Mouse (Mus musculus) forebrain, embryonic 16.5 days (tissue): ENCODE results near the gene Msl3l2. TPM values are rescaled to one million over a fixed set of nuclear protein-coding genes. Genes with fewer than 3 reads are reported as not detected.

ENCODE experiments used
- ATAC-seq: fragments of 200-750 bp; cut with Nextera tagmentation; 2 replicates; pipeline ENCODE4 v1.8.0; 2017; ENCODE audit warnings: mild to moderate bottlenecking, moderate library complexity
- H3K27ac ChIP-seq: fragments of 300-500 bp; sonication (generic); 2 replicates; pipeline ENCODE4 v1.5.1; 2014; ENCODE audit warnings: low read length, control low read depth
- H3K27me3 ChIP-seq: fragments of 300-500 bp; sonication (generic); replicated peaks from 2 replicates; pipeline ENCODE4 v1.6.1; 2014; ENCODE audit warnings: low read length; ENCODE audit not compliant: control insufficient read depth, insufficient read depth
- H3K36me3 ChIP-seq: fragments of 300-500 bp; sonication (generic); 2 replicates; pipeline ENCODE4 v1.6.1; 2014; ENCODE audit not compliant: control insufficient read depth, insufficient read depth
- H3K4me1 ChIP-seq: fragments of 300-500 bp; sonication (generic); replicated peaks from 2 replicates; pipeline ENCODE4 v1.6.1; 2014; ENCODE audit warnings: low read length; ENCODE audit not compliant: control insufficient read depth, insufficient read depth
- H3K4me2 ChIP-seq: fragments of 300-500 bp; sonication (generic); 2 replicates; pipeline ENCODE4 v1.6.1; 2014; ENCODE audit warnings: mild to moderate bottlenecking, low read length, control low read depth
- H3K4me3 ChIP-seq: fragments of 300-500 bp; sonication (generic); replicated peaks from 2 replicates; pipeline ENCODE4 v1.5.1; 2014; ENCODE audit warnings: mild to moderate bottlenecking, low read length, control low read depth
- H3K9ac ChIP-seq: fragments of 300-500 bp; sonication (generic); replicated peaks from 2 replicates; pipeline ENCODE4 v1.6.1; 2014; ENCODE audit warnings: low read depth, low read length, control low read depth
- H3K9me3 ChIP-seq: fragments of 300-500 bp; sonication (generic); 2 replicates; pipeline ENCODE4 v1.6.1; 2016; ENCODE audit warnings: low read length; ENCODE audit not compliant: control insufficient read depth
- WGBS: fragments of 180-500 bp; shearing (Covaris S2); extraction: QIAGEN DNeasy Blood & Tissue Kit; methylation state at CpG from one replicate; pipeline ENCODE4 v1.1.7; 2014; 5-methylcytosine and 5-hydroxymethylcytosine counted together
- polyA plus RNA-seq: library from polyadenylated mRNA; unstranded; fragments of >200 nt; fragmentation: Nextera tagmentation; extraction: Ambion mirVana; gene quantifications from 2 replicates; pipeline ENCODE4 v1.2.1, GENCODE M21; 2015

Gene Msl3l2
- polyA plus RNA-seq, result 10.8 TPM in 2 replicates

GRCm38 (mm10) chr10:56106333-56106995 is at the start of gene Msl3l2:
Gene Msl3l2 (plus strand): TSS chr10:56106917.
- Histone ChIP-seq H3K9ac (no peak within 1 kb of the TSS), H3K9me3 (no peaks in the 10 kb centered on the region), H3K27ac (no peak within 1 kb of the TSS), H3K27me3 (no peaks in the 10 kb centered on the region), H3K4me1 (no peaks in the 10 kb centered on the region; the same call in 1 of the 2 replicates), H3K4me3 (peak within 1 kb of the TSS; percentile 21), H3K36me3 (no peaks in the 10 kb centered on the region), H3K4me2 (peak within 1 kb of the TSS; percentile 31)
- peak; percentile 79 for ATAC-seq
- WGBS, result 30% methylated on average over 18 of the region's 18 CpGs

- H3K27me3 ChIP-seq, result no peaks in the 10 kb centered on the region
- no peak overlapping the region for H3K9ac ChIP-seq
- H3K9me3 ChIP-seq, result no peaks in the 10 kb centered on the region
- H3K4me3 ChIP-seq, result no peak overlapping the region
- H3K36me3 ChIP-seq, result no peaks in the 10 kb centered on the region
- WGBS, result 8% methylated on average over 3 of the region's 3 CpGs
- peak overlapping the region; percentile 76 for H3K27ac ChIP-seq
- ATAC-seq, result peak; percentile 88
- H3K4me1 ChIP-seq, result 0 out of 2 replicates have a peak, but pooled peaks cover 7% of the 10 kb centered on the region
- no peak overlapping the region for H3K4me2 ChIP-seq
These were observed 47.7 kb upstream of the Msl3l2 start for GRCm38 (mm10) chr10:56058979-56059422.

- Histone ChIP-seq H3K27me3 (no peaks in the 10 kb centered on the region), H3K9me3 (no peaks in the 10 kb centered on the region), H3K36me3 (no peaks in the 10 kb centered on the region), H3K4me2 (no peak overlapping the region), H3K27ac (no peak overlapping the region), H3K9ac (no peak overlapping the region), H3K4me1 (0 out of 2 replicates have a peak, but pooled peaks cover 7% of the 10 kb centered on the region), H3K4me3 (no peak overlapping the region)
- WGBS, result 73% methylated on average over 2 of the region's 2 CpGs
- no peak for ATAC-seq
These were observed 45.4 kb upstream of the Msl3l2 start for GRCm38 (mm10) chr10:56061238-56061830.

- Histone ChIP-seq H3K9me3 (no peaks in the 10 kb centered on the region), H3K4me2 (no peak overlapping the region), H3K36me3 (no peaks in the 10 kb centered on the region), H3K4me3 (no peak overlapping the region), H3K9ac (no peak overlapping the region), H3K4me1 (0 out of 2 replicates have a peak, but pooled peaks cover 7% of the 10 kb centered on the region), H3K27ac (no peak overlapping the region), H3K27me3 (no peaks in the 10 kb centered on the region)
- WGBS, result 98% methylated on average over 2 of the region's 2 CpGs
- ATAC-seq, result no peak
These were observed 44.0 kb upstream of the Msl3l2 start for GRCm38 (mm10) chr10:56062746-56063145.

- no peak overlapping the region for H3K4me2 ChIP-seq
- no peak overlapping the region for H3K27ac ChIP-seq
- ATAC-seq, result no peak
- H3K9me3 ChIP-seq, result no peaks in the 10 kb centered on the region
- no peaks in the 10 kb centered on the region for H3K36me3 ChIP-seq
- H3K4me1 ChIP-seq, result no peaks in the 10 kb centered on the region
- H3K9ac ChIP-seq, result no peak overlapping the region
- no peak overlapping the region for H3K4me3 ChIP-seq
- H3K27me3 ChIP-seq, result no peaks in the 10 kb centered on the region
- 88% methylated on average over 4 of the region's 4 CpGs for WGBS
These were observed 17.0 kb upstream of the Msl3l2 start for GRCm38 (mm10) chr10:56089714-56090113.

GRCm38 (mm10) chr10:56094586-56094985 is 12.1 kb upstream of the Msl3l2 start:
- H3K4me2 ChIP-seq, result no peak overlapping the region
- H3K4me1 ChIP-seq, result no peaks in the 10 kb centered on the region
- H3K27ac ChIP-seq, result no peak overlapping the region
- no peaks in the 10 kb centered on the region for H3K27me3 ChIP-seq
- H3K9me3 ChIP-seq, result no peaks in the 10 kb centered on the region
- WGBS, result 85% methylated on average over 5 of the region's 5 CpGs
- ATAC-seq, result no peak
- no peak overlapping the region for H3K9ac ChIP-seq
- H3K36me3 ChIP-seq, result no peaks in the 10 kb centered on the region
- H3K4me3 ChIP-seq, result no peak overlapping the region

GRCm38 (mm10) chr10:56096757-56097156 is 10.0 kb upstream of the Msl3l2 start:
- Histone ChIP-seq H3K9me3 (no peaks in the 10 kb centered on the region), H3K9ac (no peak overlapping the region), H3K27me3 (no peaks in the 10 kb centered on the region), H3K4me1 (no peaks in the 10 kb centered on the region), H3K4me3 (no peak overlapping the region), H3K27ac (no peak overlapping the region), H3K4me2 (no peak overlapping the region), H3K36me3 (no peaks in the 10 kb centered on the region)
- peak; percentile 71 for ATAC-seq

- no peaks in the 10 kb centered on the region; the same call in 1 of the 2 replicates for H3K4me1 ChIP-seq
- H3K9ac ChIP-seq, result no peak overlapping the region
- no peaks in the 10 kb centered on the region for H3K36me3 ChIP-seq
- no peak overlapping the region for H3K27ac ChIP-seq
- H3K4me3 ChIP-seq, result no peak overlapping the region
- ATAC-seq, result no peak
- no peaks in the 10 kb centered on the region for H3K27me3 ChIP-seq
- H3K4me2 ChIP-seq, result no peak overlapping the region
- 88% methylated on average over 3 of the region's 3 CpGs for WGBS
- H3K9me3 ChIP-seq, result no peaks in the 10 kb centered on the region
These were observed 7.6 kb upstream of the Msl3l2 start for GRCm38 (mm10) chr10:56099126-56099525.

- no peak overlapping the region for H3K4me3 ChIP-seq
- H3K4me2 ChIP-seq, result no peak overlapping the region
- H3K36me3 ChIP-seq, result no peaks in the 10 kb centered on the region
- no peaks in the 10 kb centered on the region for H3K27me3 ChIP-seq
- no peak for ATAC-seq
- H3K27ac ChIP-seq, result no peak overlapping the region
- H3K9ac ChIP-seq, result no peak overlapping the region
- no peaks in the 10 kb centered on the region; the same call in 1 of the 2 replicates for H3K4me1 ChIP-seq
- WGBS, result 91% methylated on average over 3 of the region's 3 CpGs
- no peaks in the 10 kb centered on the region for H3K9me3 ChIP-seq
These were observed 6.9 kb upstream of the Msl3l2 start for GRCm38 (mm10) chr10:56099641-56100310.
